Mouse (Mus musculus): ENCODE results near the gene Acox1. TPM values are rescaled to one million over a fixed set of nuclear protein-coding genes. Genes with fewer than 3 reads are reported as not detected.
A peak's percentile ranks its signal among the peaks of the same experiment; 100 is the strongest.

The Acox1 gene
- polyA plus RNA-seq, 1 experiment: 67.9 TPM

DNA sequence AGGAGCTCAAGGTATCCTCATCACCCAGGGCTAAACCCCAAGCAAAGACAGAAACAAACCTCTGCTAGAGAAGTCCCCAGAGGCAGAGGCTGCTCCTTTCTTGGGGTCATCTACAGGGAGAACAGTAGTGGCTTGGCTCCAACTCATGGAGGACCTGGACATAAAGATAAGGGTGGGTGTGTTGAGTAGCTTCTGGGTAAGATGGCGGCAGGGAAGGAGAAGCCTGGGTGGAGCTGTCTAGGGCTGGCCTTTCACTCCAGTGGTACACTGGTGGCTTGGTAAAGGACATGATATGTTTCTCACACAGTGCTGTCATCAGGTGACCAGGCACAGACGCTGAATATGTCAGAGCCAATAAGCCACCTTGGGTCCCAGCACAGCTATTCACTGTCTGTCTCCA lies 47.9 kb downstream of the Acox1 start:
- 98% methylated on average over 2 of the region's 2 CpGs for whole genome bisulfite sequencing
- no peak overlapping the region for H3K4me3 ChIP-seq (replicated peaks; ENCODE audit: extremely low read depth, low read depth, low read length)
- no peak for DNase-seq
- no peaks in the 10 kb centered on the region for H3K4me1 ChIP-seq (ENCODE audit: control insufficient read depth, insufficient read depth, low read length)
- TF ChIP-seq CTCF (IDR thresholded peaks at IDR 0.05; ENCODE audit: insufficient read depth, low read length): no peak

DNA sequence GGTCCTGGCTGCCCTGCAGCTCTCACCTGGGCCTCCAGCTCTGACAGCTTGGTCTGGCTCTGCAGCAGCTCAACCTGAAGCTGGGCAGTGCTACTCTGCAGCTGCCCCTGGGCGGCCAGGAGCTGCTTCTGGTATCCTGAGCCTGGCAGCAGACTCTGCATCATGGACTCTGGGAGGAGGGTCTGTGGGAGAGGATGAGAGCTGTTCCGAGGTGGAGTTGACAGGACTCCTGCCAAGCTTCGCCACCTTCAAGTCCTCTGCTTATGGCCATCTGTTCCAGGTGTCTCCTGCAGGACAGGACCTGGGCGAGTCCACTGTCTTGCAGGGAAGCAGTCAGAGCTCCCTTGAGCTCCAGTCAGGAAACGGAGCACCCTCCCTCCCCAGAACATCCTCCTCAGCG lies 49.5 kb downstream of the Acox1 start:
- TF ChIP-seq POLR2A (IDR thresholded peaks at IDR 0.05; ENCODE audit: borderline replicate concordance, extremely low read depth, low read depth, low read length) (no peak), CTCF (IDR thresholded peaks at IDR 0.05; ENCODE audit: insufficient read depth, low read length) (no peak)
- 83% methylated on average over 6 of the region's 6 CpGs for WGBS

DNA sequence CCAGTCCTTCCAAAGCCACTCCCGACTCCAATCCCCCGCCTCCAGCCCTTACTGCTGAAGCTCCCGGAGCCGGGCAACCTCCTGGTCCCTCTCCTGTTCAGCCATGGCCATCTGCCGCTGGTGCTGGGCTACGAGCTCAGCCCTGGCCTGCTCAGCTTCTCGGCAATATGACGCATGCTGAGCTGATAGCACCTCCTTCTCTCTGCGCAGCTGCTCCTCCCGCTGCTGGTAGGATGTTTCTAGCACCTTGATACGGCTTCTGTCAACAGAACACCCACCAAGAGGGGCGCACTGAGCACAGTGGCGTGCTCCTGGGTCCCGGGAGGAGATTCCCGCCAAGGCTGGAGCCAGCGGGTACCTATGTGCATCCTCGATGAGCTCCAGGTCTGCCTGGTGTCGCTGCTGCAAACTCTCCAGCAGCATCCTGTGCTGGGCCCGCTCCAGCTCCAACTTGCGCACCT lies 50.1 kb downstream of the Acox1 start:
- DNase-seq: no peak
- TF ChIP-seq POLR2A (IDR thresholded peaks at IDR 0.05; ENCODE audit: borderline replicate concordance, extremely low read depth, low read depth, low read length) (no peak), CTCF (IDR thresholded peaks at IDR 0.05; ENCODE audit: insufficient read depth, low read length) (no peak)
- Histone ChIP-seq H3K4me3 (replicated peaks; ENCODE audit: extremely low read depth, low read depth, low read length) (no peak overlapping the region), H3K4me1 (ENCODE audit: control insufficient read depth, insufficient read depth, low read length) (0 out of 2 replicates have a peak, but pooled peaks cover 2% of the 10 kb centered on the region)
- WGBS: 67% methylated on average over 20 of the region's 20 CpGs

More for the DNA sequence above, 49.5 kb downstream of the Acox1 start:
- no peak overlapping the region for H3K4me3 ChIP-seq (replicated peaks; ENCODE audit: extremely low read depth, low read depth, low read length)
- no peak for DNase-seq
- 0 out of 2 replicates have a peak, but pooled peaks cover 2% of the 10 kb centered on the region for H3K4me1 ChIP-seq (ENCODE audit: control insufficient read depth, insufficient read depth, low read length)

DNA sequence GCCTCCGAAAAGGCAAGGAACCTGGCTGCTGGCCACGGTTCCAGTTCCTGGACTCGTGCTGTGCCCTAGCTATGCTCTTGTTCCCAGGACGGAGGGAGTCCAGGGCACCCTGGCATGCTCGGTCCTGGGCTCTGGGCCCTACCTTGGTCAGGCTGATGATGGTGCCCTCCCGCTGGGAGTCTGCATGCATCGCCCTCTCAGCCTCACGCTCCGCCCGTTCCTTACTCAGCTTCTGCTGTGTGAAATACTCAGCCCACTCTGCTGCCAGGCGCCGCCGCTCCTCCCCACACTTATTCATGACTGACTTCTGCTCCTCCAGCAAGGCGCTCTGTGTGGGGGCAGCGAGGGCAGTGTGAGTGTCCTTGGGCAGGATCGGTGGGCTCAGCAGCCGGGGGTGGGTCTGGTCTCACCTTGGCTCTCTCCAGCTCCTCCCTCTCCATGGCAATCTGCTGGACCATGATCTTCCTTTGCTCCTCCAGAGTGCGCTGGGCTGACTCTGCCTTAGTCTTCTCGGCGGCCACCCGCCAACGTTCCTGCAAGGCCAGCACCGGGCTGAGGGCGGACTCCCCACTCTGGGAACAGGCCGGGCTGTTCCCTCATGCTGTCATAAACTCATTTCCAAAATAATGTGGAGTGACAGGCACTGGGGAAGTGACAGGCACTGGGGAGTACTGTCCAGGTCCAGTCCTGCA lies 52.4 kb downstream of the Acox1 start:
- Histone ChIP-seq H3K4me3 (replicated peaks; ENCODE audit: extremely low read depth, low read depth, low read length) (no peak overlapping the region), H3K4me1 (ENCODE audit: control insufficient read depth, insufficient read depth, low read length) (0 out of 2 replicates have a peak, but pooled peaks cover 2% of the 10 kb centered on the region)
- TF ChIP-seq POLR2A (IDR thresholded peaks at IDR 0.05; ENCODE audit: borderline replicate concordance, extremely low read depth, low read depth, low read length): no peak
- no peak for TF ChIP-seq CTCF (IDR thresholded peaks at IDR 0.05; ENCODE audit: insufficient read depth, low read length)
- DNase-seq: peak; percentile 57
- WGBS: 69% methylated on average over 25 of the region's 25 CpGs

DNA sequence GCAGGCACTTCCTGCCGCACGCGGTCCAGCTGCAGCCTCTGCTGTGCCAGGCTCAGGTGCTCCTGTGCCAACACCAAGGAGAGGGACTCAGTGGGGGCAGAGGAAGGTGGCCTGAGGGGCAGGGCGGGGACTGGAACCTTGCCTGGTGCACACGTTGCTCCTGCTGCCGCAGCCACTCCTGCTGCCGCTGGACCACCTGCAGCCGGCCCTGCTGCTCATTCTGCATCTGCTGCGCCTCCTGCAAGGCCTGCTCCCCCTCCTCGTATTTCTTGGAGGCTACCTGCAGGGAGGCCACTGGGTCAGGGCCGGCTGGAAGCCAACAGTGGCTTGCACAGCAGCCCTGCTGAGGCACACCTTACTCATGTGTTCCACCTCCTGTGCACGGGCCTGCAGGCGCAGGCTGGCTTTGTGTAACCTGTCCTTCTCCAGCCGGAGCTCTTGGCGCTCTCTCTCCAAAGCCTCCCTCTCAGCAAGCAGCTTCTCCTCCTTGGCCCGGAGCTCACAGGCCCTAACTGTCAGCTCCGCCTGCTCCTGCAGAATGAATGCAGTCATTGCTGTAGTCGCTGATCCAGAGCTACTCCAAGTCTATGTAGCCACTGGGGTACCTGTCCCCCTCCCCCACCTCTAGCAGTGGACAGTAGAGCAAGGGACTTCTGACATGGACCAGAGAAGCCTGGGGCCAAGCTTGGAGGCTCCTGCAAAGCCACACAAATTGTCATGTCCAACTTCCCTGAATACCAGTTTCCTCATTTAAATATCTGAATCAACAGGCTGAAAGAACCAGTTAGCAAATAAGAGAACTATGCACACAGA lies 53.2 kb downstream of the Acox1 start:
- H3K4me1 ChIP-seq (ENCODE audit: control insufficient read depth, insufficient read depth, low read length): 0 out of 2 replicates have a peak, but pooled peaks cover 2% of the 10 kb centered on the region
- peak; percentile 35 for DNase-seq
- TF ChIP-seq CTCF (IDR thresholded peaks at IDR 0.05; ENCODE audit: insufficient read depth, low read length): no peak
- TF ChIP-seq POLR2A (IDR thresholded peaks at IDR 0.05; ENCODE audit: borderline replicate concordance, extremely low read depth, low read depth, low read length): no peak

DNA sequence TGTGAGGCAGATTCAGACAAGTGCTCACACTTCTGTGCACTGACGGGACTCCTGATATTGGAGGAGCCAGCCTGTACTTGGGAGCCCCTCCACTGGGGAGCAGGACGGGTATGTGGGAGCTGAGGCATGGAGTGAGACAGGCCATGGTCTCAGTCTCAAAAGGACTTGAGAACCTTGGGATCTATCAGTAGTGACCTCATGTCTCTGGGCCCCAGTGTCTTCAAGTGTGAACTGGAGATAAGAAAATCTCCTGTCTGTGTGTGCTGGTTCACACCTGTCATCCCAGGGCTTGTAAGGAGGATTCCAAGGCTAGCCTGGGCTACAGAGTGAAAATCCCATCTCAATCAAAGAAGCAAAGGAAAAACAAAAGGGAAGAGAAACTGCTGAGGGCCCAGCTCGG lies 55.4 kb downstream of the Acox1 start:
- H3K4me1 ChIP-seq (ENCODE audit: control insufficient read depth, insufficient read depth, low read length): peaks cover 2% of the 10 kb centered on the region; the same call in 1 of the 2 replicates
- no peak overlapping the region for H3K4me3 ChIP-seq (replicated peaks; ENCODE audit: extremely low read depth, low read depth, low read length)
- DNase-seq: no peak
- TF ChIP-seq CTCF (IDR thresholded peaks at IDR 0.05; ENCODE audit: insufficient read depth, low read length): no peak
- TF ChIP-seq POLR2A (IDR thresholded peaks at IDR 0.05; ENCODE audit: borderline replicate concordance, extremely low read depth, low read depth, low read length): no peak
- 86% methylated on average over 3 of the region's 3 CpGs for WGBS

More for the DNA sequence above, 53.2 kb downstream of the Acox1 start:
- WGBS: 66% methylated on average over 18 of the region's 18 CpGs
- no peak overlapping the region for H3K4me3 ChIP-seq (replicated peaks; ENCODE audit: extremely low read depth, low read depth, low read length)

DNA sequence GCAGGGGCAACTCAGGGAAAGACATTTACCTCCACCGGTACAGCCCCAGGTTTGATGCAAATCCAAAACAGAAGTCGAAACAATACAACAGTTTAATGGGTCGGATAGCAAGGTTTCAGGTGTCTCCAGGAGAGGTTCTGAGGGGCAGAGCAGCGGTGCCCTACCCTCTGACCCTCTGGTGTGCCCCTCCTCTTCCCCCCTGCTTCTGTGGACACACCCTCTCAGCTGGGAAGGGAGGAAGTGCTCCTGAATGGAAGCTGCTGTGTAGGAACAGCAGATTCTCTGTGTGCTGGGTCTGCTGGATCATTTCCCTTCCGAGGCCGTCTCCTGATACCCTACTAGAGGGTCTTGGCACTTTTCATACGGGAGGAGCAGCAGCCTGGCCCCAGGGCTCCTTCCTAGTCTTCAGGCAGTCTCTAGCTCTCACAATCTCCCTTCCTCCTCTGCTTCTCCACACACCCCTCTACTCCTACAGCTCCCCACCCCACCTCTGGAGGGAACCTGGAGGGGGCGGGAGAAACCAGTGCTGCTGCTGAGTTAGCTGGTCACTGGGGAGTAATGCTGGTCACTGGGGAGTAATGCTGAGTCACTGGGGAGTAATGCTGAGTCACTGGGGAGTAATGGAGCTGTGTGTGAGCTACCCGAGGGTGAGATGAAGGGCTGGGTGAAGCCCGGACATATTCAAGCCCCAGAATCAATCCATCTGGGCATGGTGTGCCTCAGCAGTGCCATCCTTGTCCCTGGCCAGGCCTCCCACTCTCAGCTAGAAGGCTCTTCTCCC lies 56.4 kb downstream of the Acox1 start:
- WGBS: 70% methylated on average over 10 of the region's 10 CpGs
- Histone ChIP-seq H3K4me1 (ENCODE audit: control insufficient read depth, insufficient read depth, low read length) (peaks cover 2% of the 10 kb centered on the region; the same call in 1 of the 2 replicates), H3K4me3 (replicated peaks; ENCODE audit: extremely low read depth, low read depth, low read length) (no peak overlapping the region)
- no peak for DNase-seq
- TF ChIP-seq POLR2A (IDR thresholded peaks at IDR 0.05; ENCODE audit: borderline replicate concordance, extremely low read depth, low read depth, low read length): no peak
- no peak for TF ChIP-seq CTCF (IDR thresholded peaks at IDR 0.05; ENCODE audit: insufficient read depth, low read length)

DNA sequence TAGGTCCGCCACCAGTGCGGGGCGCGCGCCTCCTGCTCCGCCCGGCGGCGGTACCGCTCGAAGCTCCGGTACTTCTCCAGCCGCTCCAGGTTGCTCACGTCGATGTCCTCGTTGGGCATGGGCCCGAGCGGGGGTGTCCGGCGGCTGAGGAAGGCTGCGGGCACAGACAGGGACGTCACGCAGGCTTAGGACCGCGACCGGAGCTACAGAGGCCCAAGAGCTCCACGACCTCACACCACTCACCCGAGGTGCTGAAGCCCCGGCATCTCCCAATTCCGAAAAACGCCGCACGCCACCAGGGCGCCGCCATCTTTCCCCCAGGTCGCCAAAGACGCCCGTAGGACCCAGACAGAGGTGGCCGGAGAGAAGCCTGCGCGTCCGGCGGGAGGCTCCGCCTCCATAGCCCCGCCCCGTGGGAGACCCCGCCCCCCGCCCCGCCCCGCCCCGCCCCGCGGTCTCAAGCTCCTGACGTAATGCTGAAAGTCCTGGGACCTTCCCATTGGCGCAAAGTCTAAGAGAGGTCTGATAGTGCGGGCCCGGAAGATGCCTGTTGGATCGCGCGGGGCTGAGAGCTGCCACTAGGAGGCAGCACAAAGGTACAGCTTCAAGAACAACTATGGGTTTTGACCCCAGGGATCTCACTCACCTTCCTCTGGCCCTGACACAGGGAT lies 60.2 kb downstream of the Acox1 start, which contains the start of gene Mrpl38:
TSS of gene Mrpl38 (minus strand) at position 401 of the 671 bp plus-strand sequence.
- Histone ChIP-seq H3K4me3 (replicated peaks; ENCODE audit: extremely low read depth, low read depth, low read length) (peak within 1 kb of the TSS; percentile 86), H3K4me1 (ENCODE audit: control insufficient read depth, insufficient read depth, low read length) (no peaks in the 10 kb centered on the region; the same call in 1 of the 2 replicates)
- under 1% methylated on average over 60 of the region's 60 CpGs for WGBS
- DNase-seq: peak; percentile 81
- TF ChIP-seq POLR2A (IDR thresholded peaks at IDR 0.05; ENCODE audit: borderline replicate concordance, extremely low read depth, low read depth, low read length): peak; percentile 54; the same call in 1 of the 2 replicates
- peak; percentile 80 for TF ChIP-seq CTCF (IDR thresholded peaks at IDR 0.05; ENCODE audit: insufficient read depth, low read length)
